Mouse (Mus musculus) B cell, adult (primary cell): ENCODE data around the gene Tarbp1. TPM values are rescaled to one million over a fixed set of nuclear protein-coding genes. Genes with fewer than 3 reads are reported as not detected.

Source experiments
- total RNA-seq: library from RNA; stranded (reverse); gene quantifications from 4 replicates; pipeline ENCODE4 v1.2.4, GENCODE M21; 2023; ENCODE audit not compliant: inconsistent age

Gene Tarbp1
- 8.7 to 11.4 TPM (median 9.5 TPM) in 4 replicates for total RNA-seq

GRCm38 (mm10) chr8:126474299-126475187 lies at the start of gene Tarbp1:
TSS of gene Tarbp1 (minus strand) at chr8:126475065.

GRCm38 (mm10) chr8:126422174-126422919 lies 52.5 kb downstream of the Tarbp1 start, which contains the start of gene Coa6:
TSS of gene Coa6 (plus strand) at chr8:126422515.

Other genes starting within 250 kb of the Tarbp1 start
- not detected in 4 replicates for gene Slc35f3, start 176.5 kb downstream of the Tarbp1 start, total RNA-seq
- gene Coa6, start 52.5 kb downstream of the Tarbp1 start, total RNA-seq, result 8.9 to 15.5 TPM (median 10.9 TPM) in 4 replicates
- gene Irf2bp2, start 118.9 kb upstream of the Tarbp1 start, total RNA-seq, result 115 to 132 TPM (median 125 TPM) in 4 replicates